Mouse (Mus musculus) forebrain, embryonic 14.5 days (tissue): ENCODE measurements around the gene Dusp22. TPM values are rescaled to one million over a fixed set of nuclear protein-coding genes. Genes with fewer than 3 reads are reported as not detected.

Experiments used
- ATAC-seq: fragments of 200-750 bp; cut with Nextera tagmentation; 2 replicates; pipeline ENCODE4 v1.8.0; 2017; ENCODE audit warnings: mild to moderate bottlenecking, moderate library complexity
- DNase-seq: peaks from one replicate; pipeline ENCODE4 v3.0.0-alpha.2; 2015; ENCODE audit warnings: low spot score
- H3K27ac ChIP-seq: fragments of 300-500 bp; sonication (generic); 2 replicates; pipeline ENCODE4 v1.5.1; 2014; ENCODE audit warnings: low read depth, mild to moderate bottlenecking, control low read depth, low read length, moderate library complexity
- H3K27me3 ChIP-seq: fragments of 300-500 bp; sonication (generic); replicated peaks from 2 replicates; pipeline ENCODE4 v1.6.1; 2014; ENCODE audit warnings: low read length, control low read depth, mixed read lengths; ENCODE audit not compliant: control insufficient read depth, insufficient read depth
- H3K36me3 ChIP-seq: fragments of 300-500 bp; sonication (generic); 2 replicates; pipeline ENCODE4 v1.6.1; 2014; ENCODE audit warnings: low read length, control low read depth; ENCODE audit not compliant: control insufficient read depth, insufficient read depth
- H3K4me1 ChIP-seq: fragments of 300-500 bp; sonication (generic); 2 replicates; pipeline ENCODE4 v1.6.1; 2014; ENCODE audit warnings: antibody characterized with exemption, low read length, control low read depth; ENCODE audit not compliant: control insufficient read depth, insufficient read depth
- H3K4me2 ChIP-seq: fragments of 300-500 bp; sonication (generic); 2 replicates; pipeline ENCODE4 v1.6.1; 2014; ENCODE audit warnings: mild to moderate bottlenecking, control low read depth, low read length
- H3K4me3 ChIP-seq: fragments of 300-500 bp; sonication (generic); 2 replicates; pipeline ENCODE4 v1.5.1; 2014; ENCODE audit warnings: low read depth, low read length, control low read depth
- H3K9ac ChIP-seq: fragments of 300-500 bp; sonication (generic); 2 replicates; pipeline ENCODE4 v1.6.1; 2014; ENCODE audit warnings: mild to moderate bottlenecking, low read length, control low read depth, moderate library complexity
- H3K9me3 ChIP-seq: fragments of 300-500 bp; sonication (generic); replicated peaks from 2 replicates; pipeline ENCODE4 v1.6.1; 2016; ENCODE audit warnings: low read length, control low read depth, mixed read lengths; ENCODE audit not compliant: control insufficient read depth
- WGBS: fragments of 180-500 bp; shearing (Covaris S2); extraction: QIAGEN DNeasy Blood & Tissue Kit; methylation state at CpG from one replicate; pipeline ENCODE4 v1.1.7; 2014; 5-methylcytosine and 5-hydroxymethylcytosine counted together
- polyA plus RNA-seq: library from polyadenylated mRNA; unstranded; fragments of >200 nt; fragmentation: Nextera tagmentation; extraction: Ambion mirVana; gene quantifications from 2 replicates; pipeline ENCODE4 v1.2.1, GENCODE M21; 2014

Dusp22 gene
- polyA plus RNA-seq = 11.5 and 13.1 TPM in 2 replicates

DNA sequence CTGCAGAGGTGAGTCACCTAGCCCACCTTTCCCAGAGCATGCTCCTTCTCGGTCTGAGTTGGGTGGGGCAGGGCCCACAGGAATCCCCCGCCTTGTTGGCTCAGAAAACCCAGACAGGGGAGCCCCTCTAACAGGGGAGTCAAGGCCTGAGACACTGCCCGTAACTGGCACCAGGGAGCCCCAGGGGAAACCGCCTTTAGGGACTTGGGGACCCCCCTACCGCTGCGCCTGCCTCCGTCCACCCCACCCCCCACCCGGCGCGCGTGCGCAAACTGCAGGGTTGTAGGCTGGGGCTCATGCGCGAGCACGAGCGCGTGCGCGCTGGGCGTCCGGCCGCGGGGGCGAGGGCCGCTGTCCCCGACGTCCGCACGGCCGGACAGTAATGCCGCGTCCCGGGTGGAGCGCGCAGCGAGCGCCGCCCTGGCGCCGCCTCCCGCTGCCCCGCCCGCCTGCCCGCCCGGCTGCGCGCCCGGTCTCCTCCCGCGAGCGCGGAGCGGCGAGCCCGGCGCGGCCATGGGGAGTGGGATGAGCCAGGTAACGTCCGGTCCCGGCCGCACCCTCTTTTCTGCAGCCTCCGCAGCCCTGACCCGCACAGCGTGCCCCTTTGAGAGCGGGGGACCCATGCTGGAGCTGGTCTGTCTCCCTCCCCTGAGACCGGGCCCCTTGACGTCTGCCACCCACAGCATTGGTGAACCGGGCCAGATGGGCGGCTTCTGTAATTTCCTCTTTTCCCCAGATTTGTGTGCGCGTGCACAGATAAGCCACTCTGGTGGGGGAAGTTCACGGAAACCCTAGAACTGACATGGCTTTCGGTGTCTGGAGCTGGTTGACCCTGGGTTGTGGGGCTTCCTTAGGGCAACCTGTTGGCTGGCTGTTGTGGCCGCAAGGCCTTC is at the start of gene Dusp22:
Dusp22 (plus strand) TSS at position 387 of the 893 bp plus-strand sequence.
- H3K9ac ChIP-seq = peak within 1 kb of the TSS; percentile 86
- H3K36me3 ChIP-seq = no peaks in the 10 kb centered on the region
- ATAC-seq = peak; percentile 95
- H3K4me3 ChIP-seq = peak within 1 kb of the TSS; percentile 67
- no peaks in the 10 kb centered on the region for H3K27me3 ChIP-seq
- H3K4me1 ChIP-seq = no peaks in the 10 kb centered on the region
- peak; percentile 80 for DNase-seq
- H3K27ac ChIP-seq = peak within 1 kb of the TSS; percentile 2; the same call in 1 of the 2 replicates
- H3K4me2 ChIP-seq = peak within 1 kb of the TSS; percentile 59
- under 1% methylated on average over 73 of the region's 74 CpGs for whole genome bisulfite sequencing
- H3K9me3 ChIP-seq = no peaks in the 10 kb centered on the region

DNA sequence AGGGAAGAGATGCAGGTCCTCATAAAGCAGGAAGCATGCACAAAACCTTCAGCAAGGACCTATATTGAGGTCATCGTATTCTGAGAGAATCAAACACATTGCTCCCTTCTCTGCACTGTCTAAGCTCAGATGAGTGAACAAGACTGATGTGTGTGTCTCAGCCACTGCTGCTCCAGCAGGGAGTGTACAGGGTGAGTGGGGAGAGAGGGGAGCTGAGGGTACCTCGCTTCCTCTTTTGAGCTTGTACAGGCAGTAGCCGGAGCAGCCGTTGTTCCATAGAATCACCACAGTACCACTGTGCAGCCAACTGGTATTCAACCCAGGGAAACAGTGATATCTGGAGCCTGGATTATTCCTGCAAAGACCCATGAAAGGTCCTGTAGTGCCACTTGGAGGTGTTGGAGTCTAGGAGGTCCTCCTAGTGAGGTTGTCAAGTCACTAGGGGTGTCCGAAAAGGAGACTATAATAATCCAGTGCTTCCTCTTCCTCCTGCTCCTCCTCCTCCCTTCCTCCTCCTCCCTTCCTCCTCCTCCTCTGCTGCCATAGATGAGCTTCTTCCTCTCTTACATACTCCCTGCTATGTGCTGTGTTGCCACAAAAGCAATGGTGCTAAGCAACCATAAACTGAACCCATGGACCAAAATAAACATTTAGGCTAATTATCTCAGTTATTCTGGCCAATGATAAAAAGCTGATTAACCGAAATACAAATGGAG is 47.6 kb upstream of the Dusp22 start:
- no peak overlapping the region for H3K9ac ChIP-seq
- no peak overlapping the region for H3K4me3 ChIP-seq
- H3K36me3 ChIP-seq = no peaks in the 10 kb centered on the region
- whole genome bisulfite sequencing = 90% methylated on average over 6 of the region's 6 CpGs
- no peaks in the 10 kb centered on the region for H3K27me3 ChIP-seq
- no peak overlapping the region for H3K4me2 ChIP-seq
- no peaks in the 10 kb centered on the region for H3K9me3 ChIP-seq
- DNase-seq (no peak), ATAC-seq (no peak)
- H3K4me1 ChIP-seq = no peaks in the 10 kb centered on the region
- H3K27ac ChIP-seq = no peak overlapping the region

DNA sequence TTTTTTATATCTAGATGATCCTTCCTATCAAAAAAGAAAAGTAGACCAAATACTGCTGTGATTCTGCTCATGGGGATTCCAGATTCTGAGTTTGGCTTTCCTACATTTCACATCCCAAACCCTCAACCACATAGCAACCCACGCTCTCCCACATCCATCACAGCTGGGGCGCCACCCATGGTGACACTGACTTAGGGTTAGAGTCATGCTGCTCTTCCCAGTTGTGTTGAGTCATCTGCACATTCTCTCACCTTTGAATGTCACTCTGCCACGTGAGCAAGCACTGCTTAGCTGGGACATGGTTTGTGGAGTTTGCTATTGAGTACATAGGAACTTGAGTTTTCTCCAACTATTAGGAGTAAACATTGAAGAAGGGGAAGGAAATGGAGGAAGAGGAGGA is 40.1 kb upstream of the Dusp22 start:
- 66% methylated on average over 3 of the region's 3 CpGs for WGBS
- Histone ChIP-seq H3K4me3 (no peak overlapping the region), H3K36me3 (no peaks in the 10 kb centered on the region), H3K4me2 (no peak overlapping the region), H3K9me3 (no peaks in the 10 kb centered on the region), H3K9ac (no peak overlapping the region), H3K27ac (no peak overlapping the region), H3K27me3 (no peaks in the 10 kb centered on the region), H3K4me1 (no peaks in the 10 kb centered on the region)
- DNase-seq (no peak), ATAC-seq (no peak)

DNA sequence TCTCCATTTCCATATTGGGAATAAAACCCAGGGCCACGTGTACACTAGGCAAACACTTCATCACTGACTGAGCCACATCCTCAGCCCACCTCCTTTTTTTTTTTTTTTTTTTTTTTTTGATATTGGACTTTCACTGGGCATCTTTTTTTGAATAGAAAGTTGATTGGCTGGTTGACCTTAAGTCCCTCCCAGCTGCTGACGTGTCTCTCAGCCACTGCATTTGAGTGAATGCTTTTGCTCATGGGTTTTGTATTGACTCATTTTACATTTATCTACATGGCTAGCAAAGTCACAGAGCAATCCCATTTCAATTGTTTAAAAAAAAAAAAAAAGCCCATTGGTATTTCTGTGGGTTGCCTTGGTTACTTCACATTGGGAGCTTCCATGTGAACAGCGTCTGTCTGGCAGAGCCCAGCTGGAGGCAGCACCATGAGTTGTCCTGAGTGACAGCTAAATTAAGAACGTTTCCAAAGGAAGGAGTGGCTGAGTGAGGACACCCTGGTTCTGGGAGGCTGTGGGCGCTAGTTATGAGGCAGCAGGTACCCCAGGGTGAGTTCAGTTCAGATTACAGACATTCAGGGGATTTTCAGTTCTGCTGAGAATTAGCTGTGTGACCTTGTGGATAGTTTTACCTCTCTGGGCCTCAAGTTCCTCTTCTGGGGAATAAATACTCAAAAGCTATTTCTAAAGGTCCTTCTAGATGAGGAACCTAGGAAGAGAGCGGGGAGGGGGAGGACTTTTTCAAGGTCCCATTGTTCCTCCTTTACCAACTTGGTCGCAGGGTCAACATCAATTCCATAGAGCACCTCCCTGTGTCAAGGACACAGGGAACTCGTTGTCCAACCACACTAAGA is 31.4 kb upstream of the Dusp22 start:
- Histone ChIP-seq H3K27ac (no peak overlapping the region), H3K4me1 (no peaks in the 10 kb centered on the region), H3K4me2 (no peak overlapping the region), H3K9me3 (no peaks in the 10 kb centered on the region), H3K9ac (no peak overlapping the region), H3K36me3 (no peaks in the 10 kb centered on the region), H3K27me3 (no peaks in the 10 kb centered on the region), H3K4me3 (no peak overlapping the region)
- WGBS = 48% methylated on average over 8 of the region's 8 CpGs
- ATAC-seq (0 out of 2 replicates have a peak, but pooled peaks have one; percentile 40), DNase-seq (peak; percentile 20)

DNA sequence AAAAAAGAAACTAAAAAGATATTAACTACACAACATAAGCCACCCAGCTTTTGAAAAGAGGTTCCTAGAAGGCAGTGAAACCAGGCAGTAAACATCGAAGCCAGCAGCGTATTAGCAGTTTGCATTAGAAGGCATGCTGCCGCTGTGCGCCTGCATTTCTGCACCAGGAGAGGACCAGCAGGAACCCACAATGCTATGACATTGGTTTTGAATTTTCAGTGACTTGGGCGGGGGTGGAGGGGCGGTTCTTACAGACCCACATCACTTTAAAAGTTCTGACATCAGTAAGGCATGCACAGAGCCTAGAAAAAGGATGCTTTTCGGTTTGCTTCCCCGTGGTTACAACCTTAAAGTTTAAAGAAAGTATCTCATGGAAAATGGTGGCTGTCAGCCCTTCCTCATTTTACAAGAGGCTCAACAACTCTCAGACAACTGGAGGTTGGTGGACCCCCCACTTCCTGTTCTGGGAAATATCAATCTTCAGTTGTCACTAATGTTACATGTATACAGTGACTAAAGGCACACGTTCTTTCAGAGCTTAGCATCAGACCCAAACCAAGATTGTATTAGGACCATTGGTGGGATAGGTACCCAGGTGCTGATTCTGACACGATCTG is 29.9 kb upstream of the Dusp22 start:
- no peak overlapping the region for H3K4me3 ChIP-seq
- DNase-seq = no peak
- H3K9ac ChIP-seq = no peak overlapping the region
- H3K36me3 ChIP-seq = no peaks in the 10 kb centered on the region
- H3K9me3 ChIP-seq = no peaks in the 10 kb centered on the region
- no peak for ATAC-seq
- no peaks in the 10 kb centered on the region for H3K4me1 ChIP-seq
- H3K27me3 ChIP-seq = no peaks in the 10 kb centered on the region
- H3K27ac ChIP-seq = no peak overlapping the region
- H3K4me2 ChIP-seq = no peak overlapping the region
- WGBS = 91% methylated on average over 10 of the region's 10 CpGs

DNA sequence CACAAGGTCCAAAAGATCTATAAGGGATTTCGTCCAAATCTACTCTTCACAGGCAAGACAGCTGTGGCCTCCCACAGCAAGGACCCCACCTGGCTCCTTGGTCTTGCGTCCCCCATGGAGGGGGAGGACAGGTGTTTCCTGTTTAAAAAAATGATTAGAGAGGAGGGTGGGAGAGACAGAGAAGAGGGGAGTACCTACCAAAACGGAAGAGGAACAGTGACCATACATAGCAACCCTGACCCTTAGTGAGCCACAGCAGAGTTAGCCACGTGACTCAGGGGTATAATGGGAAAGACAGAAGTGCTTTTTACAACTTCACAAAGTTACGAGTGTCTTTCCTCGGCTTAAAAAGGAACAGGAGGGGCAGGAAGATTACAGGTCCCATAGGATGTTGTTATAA is 26.8 kb upstream of the Dusp22 start:
- DNase-seq (no peak), ATAC-seq (no peak)
- H3K27ac ChIP-seq = no peak overlapping the region
- H3K4me2 ChIP-seq = no peak overlapping the region
- no peak overlapping the region for H3K4me3 ChIP-seq
- H3K9ac ChIP-seq = no peak overlapping the region
- no peaks in the 10 kb centered on the region for H3K27me3 ChIP-seq
- no peaks in the 10 kb centered on the region for H3K4me1 ChIP-seq
- 83% methylated on average over 6 of the region's 6 CpGs for WGBS
- no peaks in the 10 kb centered on the region for H3K36me3 ChIP-seq
- H3K9me3 ChIP-seq = no peaks in the 10 kb centered on the region

DNA sequence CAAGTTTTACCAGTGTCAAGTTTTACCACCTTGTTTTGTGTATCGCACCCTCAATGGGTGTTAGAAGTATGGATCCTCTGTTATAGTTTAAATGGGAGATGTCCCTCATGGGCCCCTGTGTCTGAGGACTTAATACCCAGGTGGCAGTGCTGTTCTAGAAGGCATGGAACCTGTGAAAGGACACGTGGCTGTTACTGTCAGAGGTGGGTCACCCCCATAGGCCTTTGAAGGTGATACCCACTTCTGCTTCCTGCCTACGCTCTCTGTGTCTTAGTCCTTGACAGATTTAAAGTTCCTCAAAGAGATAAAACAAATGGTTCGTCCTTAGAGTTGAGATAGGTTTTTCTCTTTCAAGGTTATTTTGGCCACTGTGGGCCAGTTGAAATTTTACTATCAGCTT is 23.3 kb upstream of the Dusp22 start:
- no peaks in the 10 kb centered on the region for H3K4me1 ChIP-seq
- 83% methylated on average over 4 of the region's 4 CpGs for WGBS
- no peak overlapping the region for H3K9ac ChIP-seq
- H3K27me3 ChIP-seq = no peaks in the 10 kb centered on the region
- H3K4me3 ChIP-seq = no peak overlapping the region
- DNase-seq (no peak), ATAC-seq (no peak)
- no peaks in the 10 kb centered on the region for H3K36me3 ChIP-seq
- no peaks in the 10 kb centered on the region for H3K9me3 ChIP-seq
- H3K27ac ChIP-seq = no peak overlapping the region
- H3K4me2 ChIP-seq = no peak overlapping the region

DNA sequence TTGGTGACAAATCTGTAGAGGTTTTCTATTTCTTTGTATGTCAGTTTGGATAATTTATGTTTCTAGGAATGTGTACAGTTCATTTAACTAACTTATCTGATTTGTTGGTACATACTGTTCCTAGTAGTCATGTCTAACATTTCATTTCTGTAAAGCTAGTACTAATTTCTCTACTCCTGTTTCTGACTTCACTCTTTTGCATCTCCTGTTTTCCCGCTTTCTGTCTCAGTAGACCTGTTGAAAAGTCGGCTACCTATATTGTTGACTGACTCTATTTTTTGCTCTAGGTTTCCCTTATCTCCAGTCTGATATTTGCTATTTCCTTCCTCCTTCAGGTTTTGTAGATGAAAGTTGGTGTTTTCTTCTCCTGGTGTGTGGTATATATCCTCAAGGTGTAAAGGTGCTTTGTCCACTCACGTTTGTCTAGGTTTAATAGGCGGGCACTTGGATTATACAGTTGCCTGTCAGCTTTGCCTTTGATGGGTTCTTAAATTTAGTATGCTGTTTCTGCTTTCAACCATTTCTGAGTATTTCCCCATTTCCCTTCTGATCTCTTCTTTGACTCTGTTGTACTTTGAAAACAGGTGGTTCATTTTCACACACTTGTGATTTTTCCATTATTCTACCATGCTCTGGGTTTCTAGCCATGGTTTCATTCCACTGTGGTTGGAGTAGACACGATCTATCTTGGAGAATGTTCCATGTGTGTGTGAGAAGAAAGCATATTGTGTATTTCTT is 21.3 kb upstream of the Dusp22 start:
- H3K9me3 ChIP-seq = no peaks in the 10 kb centered on the region
- DNase-seq (no peak), ATAC-seq (no peak)
- no peak overlapping the region for H3K4me2 ChIP-seq
- no peak overlapping the region for H3K9ac ChIP-seq
- H3K4me3 ChIP-seq = no peak overlapping the region
- WGBS = 88% methylated on average over 5 of the region's 5 CpGs
- no peaks in the 10 kb centered on the region for H3K36me3 ChIP-seq
- no peak overlapping the region for H3K27ac ChIP-seq
- H3K4me1 ChIP-seq = no peaks in the 10 kb centered on the region
- no peaks in the 10 kb centered on the region for H3K27me3 ChIP-seq
